Mouse (Mus musculus) lung, postnatal 4 days (tissue): ENCODE results near the gene Ttc29.

Experiments used
- DNase-seq, 2 experiments: peaks; one replicate each; pipeline ENCODE4 v3.0.0; 2021

Gene Ttc29

DNA sequence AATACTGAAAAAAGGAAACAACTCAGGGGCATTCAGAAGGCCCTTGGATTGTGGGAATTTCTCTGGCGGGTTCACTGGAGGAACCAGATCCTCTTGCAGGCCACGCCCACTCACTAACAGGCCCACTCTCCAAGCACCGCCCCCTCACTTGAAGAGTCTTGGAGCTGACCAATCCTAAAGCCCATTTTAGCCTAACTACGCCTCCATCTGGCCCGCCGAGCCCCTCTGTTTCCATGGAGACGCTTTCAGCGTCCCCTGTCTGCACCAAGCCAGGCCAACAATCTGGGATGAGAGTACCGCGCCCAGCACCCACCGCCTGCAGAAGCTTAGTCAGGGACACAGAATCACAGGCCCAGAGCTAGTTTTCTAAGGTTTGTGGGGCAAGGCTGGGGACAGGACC, at the start of gene Ttc29:
Gene Ttc29, plus strand, starts transcription at position 224 of the 400 bp plus-strand sequence.
- peak; percentile 65 to 79 for DNase-seq

- DNase-seq = no peak
Observed at GRCm38 (mm10) chr8:78171351-78171750, 41.7 kb upstream of the Ttc29 start.

DNA sequence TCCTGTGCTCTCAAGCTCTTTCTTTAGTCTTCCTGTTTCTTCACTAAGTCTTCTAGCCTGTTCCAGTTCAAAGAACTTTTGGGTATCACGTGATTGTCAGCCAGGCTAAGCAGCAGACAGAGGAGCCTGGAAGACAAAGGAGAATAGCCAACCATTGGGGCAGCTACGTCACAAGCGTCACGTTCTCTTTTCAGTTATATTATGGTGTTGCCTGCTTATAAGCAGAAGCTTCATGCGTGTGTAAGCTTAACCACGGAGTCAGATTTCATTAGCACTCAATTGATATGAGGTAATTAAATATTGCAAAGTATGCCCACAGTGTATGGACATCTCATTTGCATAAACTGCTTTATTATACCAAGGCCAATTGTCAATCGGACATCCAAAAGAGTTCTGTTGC, 30.4 kb upstream of the Ttc29 start:
- DNase-seq = no peak

- DNase-seq = no peak
Observed at GRCm38 (mm10) chr8:78183414-78183813, 29.7 kb upstream of the Ttc29 start.

DNA sequence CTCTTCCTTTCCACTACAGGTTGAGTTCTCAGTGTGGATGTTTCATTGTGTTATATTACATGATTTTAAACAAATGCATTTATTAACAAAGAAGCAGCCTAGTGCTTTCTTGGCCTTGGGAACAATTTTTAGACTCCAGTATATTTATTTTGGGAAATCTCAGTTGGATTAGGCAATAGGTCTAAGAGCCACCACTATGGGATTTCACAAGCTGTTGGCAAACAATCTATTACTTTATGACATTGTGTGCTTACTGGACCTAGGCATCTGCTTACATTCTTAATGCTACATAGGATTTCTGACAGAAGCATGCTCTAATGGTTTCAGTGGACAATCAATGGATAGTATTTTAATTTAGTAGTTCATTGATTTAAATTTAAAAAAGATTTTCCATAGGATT, 26.0 kb upstream of the Ttc29 start:
- no peak for DNase-seq

DNA sequence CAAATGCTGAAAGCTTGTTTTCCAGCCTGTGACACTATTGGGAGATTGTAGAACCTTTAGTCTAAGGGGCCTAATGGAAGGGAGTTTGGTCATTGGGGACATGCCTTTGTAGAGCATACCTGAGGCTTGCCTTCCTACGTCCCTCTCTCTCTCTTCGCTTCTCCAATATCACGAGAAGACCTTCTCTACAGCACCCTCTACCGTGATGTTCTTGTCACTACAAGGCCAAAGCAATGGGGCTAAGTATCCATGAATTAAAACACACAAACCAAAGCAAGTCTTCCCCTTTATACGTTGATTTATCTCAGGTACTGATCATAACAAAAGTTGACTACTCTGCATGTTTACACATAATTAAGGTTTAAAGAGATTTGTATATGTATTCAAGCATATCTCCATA, 8.9 kb upstream of the Ttc29 start:
- DNase-seq = peak in 1 of 2 experiments; percentile 7

DNA sequence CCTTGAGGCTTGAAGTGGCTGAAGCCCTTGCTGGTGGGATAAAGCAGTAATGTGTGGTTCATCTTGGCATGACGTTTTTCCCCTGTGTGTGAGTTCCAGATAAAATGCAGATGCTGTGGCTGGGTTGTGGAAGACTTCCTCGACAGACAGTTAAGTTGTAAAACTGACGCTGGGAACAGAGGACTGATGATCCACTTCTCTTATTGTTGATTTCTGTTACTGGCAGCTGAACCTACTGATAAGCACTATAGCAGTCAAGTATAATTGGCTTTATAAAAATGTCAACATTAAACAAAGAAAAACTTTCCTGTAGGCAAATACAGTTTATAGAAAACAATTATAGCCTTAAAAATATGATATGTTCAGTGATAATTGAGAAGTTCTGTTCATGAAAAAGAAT, 2.7 kb upstream of the Ttc29 start:
- DNase-seq = no peak

GRCm38 (mm10) chr8:78214645-78215044, 1.5 kb downstream of the Ttc29 start:
- no peak for DNase-seq

- DNase-seq = no peak
Observed at GRCm38 (mm10) chr8:78226087-78226486, 13.0 kb downstream of the Ttc29 start.

GRCm38 (mm10) chr8:78230721-78231120, 17.6 kb downstream of the Ttc29 start:
- no peak for DNase-seq

DNA sequence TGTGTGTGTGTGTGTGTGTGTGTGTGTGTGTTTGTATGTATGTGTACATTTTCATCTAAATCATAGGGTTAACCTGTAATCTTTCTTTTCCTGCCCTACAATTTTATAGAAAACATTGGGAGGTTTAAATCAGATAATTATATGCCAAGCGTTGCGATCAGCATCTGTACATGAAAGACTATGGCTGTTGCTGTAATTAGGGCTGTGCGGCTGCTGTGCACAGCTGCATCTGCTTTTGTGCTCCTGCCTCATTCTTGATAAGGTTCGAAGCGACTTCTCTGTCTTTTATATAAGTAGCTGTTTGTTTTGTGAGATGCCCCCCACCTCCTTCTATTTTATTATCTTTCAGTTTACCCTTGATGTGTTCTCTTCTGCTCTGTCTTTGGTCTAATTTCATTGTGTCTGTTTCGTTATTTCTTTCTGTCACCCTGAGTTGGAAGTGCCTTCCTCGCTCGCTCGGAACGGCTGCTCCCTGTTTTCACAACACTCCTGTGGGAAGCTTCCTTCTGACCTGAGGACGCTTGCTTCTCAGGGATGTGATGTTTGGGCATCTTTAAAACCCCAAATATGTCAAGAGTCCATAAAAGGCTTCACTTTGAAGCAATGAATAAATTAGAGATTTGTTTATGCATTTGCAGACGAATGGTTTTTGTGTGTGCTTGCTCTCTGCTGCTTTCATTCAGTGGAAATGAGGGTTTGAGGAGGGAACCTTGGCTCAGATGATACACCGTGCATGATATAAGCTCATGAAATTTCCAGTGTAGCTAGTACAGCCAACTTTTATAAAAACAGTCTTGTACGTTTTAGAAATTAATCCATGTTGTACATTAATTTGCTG, 20.0 kb downstream of the Ttc29 start:
- no peak for DNase-seq

GRCm38 (mm10) chr8:78233708-78234201, 20.7 kb downstream of the Ttc29 start:
- DNase-seq = no peak

DNA sequence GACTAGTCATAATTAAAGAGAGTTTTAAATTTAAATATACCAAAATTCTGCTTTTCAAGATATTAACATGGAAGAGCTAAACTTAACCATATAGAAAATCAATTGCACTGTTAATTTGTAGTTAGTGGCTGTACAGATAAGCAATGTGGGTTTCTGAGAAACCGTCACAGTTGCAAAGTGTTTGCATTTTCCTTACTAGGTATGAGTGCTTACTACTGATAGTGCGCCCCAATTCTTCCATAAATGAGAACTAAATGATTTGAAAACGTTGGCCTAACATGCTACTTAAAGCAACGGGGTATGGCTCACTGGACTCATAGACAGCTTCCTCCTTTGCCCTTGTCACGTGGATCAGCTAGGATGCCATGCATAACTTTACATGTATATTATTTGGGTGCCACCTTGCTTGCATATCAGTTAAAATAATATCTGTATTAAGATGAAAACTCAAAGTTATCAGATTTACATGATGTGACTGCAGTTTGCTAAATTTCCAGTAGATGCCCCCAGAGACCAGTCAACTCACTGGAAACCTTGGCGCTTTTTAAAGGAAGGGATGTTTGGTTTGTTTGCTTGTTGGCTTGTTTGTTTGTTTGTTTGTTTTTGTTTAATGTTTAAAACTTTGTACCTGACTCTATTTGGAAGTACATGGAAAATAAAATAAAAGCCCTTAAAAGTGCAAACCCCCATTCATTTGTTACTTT, 25.0 kb downstream of the Ttc29 start:
- no peak for DNase-seq

DNA sequence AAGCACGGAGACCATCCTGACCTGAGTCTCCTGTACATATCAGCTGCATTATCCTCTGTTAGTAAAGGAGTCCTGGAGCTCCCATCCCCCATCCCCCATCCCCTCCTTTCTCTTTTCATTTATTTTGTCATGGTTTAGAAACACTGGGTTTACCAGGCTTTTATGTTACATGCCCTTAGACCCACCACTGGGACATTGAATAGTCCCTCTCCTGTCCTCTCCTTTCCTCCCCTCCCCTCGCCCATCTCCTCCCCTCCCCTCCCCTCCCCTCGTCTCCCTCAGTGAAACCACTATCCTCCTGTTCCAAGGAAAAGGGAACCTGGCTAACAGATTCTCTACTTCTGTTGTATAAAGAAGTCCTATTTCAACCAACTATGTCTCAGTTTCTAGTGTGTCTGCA, 38.0 kb downstream of the Ttc29 start:
- DNase-seq = no peak

DNA sequence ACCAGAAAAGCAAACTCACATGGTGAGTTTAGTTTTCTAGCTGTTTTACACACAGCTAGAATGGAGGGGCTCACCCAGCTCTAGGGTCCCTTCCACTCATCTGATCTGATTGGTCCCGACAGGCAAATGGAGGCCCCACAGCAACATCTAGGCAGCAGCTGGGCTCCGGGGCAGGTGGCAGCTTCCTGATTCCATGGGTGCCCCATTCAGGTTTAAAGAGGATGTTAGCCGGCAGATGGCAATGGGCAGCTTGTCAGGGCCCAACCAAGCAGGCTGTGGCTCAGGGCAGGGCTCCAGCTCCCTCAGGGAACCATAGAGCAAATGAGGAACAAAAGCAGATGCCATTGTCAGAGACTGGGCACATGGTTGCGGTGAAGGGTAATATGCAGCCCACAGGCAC, 41.3 kb downstream of the Ttc29 start:
- no peak for DNase-seq

DNA sequence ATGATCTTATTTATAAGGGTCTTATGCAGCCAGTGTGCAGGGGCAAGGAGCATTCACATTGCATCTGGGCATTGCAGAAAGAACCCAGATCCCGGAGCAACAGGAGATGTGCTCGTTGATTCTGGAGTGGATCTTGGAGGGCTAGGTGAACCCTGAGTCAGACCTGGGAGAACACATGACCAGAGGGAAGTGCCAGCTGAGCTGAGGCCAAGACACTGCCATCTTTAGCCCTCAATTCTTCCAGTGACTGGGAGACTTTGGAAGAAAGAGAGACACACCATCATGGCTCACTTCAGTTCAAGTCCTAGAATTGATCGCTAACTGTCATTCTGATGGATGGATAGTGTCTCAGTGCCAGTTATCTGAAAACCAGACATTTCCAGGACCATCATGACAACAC, 41.9 kb downstream of the Ttc29 start:
- no peak for DNase-seq

- no peak for DNase-seq
Observed at GRCm38 (mm10) chr8:78265506-78265905, 52.4 kb downstream of the Ttc29 start.

DNA sequence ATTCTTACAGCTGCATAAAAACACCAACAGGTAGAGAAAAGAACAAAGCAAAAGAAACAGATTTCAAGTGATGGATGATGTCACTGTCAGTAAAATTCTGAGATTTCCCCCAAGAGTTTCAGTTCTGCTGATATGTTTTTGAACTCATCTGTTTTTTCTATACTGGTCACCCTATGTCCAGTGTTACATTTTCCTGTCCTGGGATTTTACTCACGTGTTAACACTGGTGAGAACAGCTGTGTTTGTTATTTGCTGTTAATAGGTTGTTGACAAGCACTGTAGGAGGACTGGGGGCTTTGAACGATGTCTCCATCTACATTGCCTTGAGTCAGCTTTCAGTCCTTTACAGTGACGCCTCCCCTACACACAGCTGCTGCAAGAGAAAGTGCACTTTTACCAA, 53.1 kb downstream of the Ttc29 start:
- DNase-seq = no peak

DNA sequence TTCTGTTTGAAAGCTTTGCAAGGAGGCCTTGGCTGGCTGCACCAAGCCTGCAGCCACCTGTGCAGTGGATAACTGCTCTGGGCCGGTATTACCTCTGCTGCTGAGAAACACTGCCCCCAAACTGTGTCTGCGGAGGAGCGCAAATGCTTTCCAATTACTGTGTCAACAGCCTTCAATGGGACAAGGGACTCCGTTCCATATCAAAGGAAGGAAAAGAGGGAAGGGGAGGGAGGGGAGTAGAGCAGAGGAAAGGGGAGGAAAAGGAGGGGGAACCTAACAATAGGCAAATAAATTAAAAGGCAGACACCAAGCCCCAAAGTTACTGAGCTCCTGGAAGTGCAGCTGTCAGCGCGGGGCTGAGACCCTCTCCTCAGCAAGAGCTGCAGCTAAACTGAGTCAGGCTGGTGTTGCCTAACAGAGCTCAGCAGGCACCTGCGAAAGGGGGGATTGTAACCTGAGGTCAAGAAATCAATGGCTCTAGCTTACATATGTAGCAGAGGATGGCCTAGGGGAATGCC, 54.9 kb downstream of the Ttc29 start:
- DNase-seq = no peak

DNA sequence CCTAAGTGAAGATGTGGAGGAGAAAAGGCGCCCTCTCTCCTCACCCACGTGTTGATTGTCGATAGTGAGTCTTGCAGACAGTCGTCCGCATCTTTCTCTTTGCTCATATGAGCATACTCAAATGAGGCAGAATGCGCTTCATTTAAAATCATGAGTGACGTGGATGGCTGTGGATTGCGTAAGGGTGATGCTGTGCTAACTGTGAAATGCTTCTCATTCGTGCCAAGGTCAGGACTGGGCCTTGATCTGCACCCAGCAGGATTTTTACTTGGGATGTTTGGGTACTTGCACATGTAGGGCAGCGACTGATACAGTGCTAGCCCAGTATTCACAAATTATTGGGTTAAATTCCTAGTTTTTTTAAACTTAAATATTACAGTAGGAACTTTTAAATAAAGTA, 56.2 kb downstream of the Ttc29 start:
- no peak for DNase-seq

DNA sequence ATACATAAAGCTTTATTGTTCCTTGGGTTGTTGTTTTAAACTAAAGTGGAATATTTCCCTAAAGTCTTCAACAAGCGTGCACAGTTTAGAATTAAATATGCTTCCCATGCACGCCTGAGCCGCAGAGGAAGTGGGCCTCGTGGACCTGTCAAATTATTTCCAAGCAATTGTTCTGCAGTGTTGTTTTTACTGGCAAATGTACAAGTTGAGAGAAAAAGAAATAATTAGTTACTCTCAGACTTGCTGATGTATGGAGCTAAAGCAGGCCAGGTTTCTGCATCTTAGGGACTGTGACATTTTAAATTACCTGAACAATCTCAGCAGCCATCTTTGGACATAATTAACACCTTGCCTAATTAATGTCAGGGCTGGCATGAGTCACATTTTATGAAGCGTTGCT, 58.3 kb downstream of the Ttc29 start:
- DNase-seq = no peak

- DNase-seq = no peak
Observed at GRCm38 (mm10) chr8:78276120-78276519, 63.0 kb downstream of the Ttc29 start.

DNA sequence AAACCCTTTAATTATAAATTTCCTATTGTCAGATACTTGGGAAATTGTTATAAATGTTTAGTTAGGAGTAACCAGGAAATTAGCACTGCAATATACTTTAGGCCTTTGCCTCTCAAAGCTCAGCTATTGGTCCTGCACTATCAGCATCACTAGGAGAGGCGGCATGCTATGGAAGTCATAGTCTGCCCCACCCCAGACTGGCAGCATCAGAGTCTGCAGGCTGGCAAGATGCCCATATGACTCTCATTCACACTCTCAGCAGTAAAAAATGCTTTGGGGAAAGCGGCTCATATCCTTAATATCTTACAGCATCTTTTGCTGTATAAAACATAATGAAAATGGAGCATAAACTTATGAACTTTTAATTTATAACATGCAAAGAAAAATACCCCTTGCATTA, 64.3 kb downstream of the Ttc29 start:
- DNase-seq = no peak

DNA sequence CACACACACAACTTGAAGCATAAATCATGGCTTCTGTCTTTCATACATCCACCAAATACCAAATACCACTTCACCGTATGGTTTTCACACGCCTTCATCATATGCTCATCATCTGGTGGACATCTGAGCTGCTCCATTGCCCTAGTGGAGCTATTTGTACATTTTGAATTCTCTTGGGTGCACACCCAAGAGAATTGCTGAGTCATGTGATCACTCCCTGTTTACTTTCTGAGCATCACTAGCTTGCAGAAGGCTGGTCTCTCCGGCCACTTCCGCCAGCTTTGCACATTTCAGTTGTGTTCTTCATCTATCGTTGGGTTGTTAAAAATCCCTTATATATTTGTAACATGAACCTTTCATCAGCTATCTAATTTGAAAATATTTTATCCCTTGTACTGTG, 65.5 kb downstream of the Ttc29 start:
- DNase-seq = no peak
